Mouse (Mus musculus) Muller cell, postnatal 12 days (primary cell): ENCODE results near the gene Nsf.
A peak's percentile ranks its signal among the peaks of the same experiment; 100 is the strongest.

Source experiments
- DNase-seq: peaks from one replicate; pipeline ENCODE4 v3.0.0-alpha.2; 2015; ENCODE audit errors: inconsistent ontology term

Gene Nsf

GRCm38 (mm10) chr11:103941351-103941750 lies 12.5 kb downstream of the Nsf start:
- DNase-seq, result no peak

DNA sequence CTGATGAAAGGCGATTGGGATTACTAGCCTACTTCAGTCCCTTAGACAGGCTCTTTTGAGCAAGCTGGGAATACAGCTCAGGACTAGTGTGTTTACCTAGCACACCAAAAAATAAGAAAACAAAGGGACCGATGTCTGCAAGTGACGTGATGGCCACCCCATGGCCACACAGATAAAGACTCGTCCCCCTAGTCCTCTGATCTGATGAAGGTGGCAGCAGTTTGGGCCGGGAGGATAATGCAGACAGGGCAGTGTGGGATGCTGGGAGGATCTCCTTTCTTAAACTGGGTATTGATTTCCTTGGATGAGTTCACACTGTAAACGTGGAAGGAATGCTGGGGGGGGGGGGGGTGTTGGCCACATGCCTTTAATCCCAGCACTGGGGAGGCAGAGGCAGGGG lies 13.0 kb downstream of the Nsf start:
- no peak for DNase-seq

- no peak for DNase-seq
Observed at GRCm38 (mm10) chr11:103937976-103938728, 15.7 kb downstream of the Nsf start.

DNA sequence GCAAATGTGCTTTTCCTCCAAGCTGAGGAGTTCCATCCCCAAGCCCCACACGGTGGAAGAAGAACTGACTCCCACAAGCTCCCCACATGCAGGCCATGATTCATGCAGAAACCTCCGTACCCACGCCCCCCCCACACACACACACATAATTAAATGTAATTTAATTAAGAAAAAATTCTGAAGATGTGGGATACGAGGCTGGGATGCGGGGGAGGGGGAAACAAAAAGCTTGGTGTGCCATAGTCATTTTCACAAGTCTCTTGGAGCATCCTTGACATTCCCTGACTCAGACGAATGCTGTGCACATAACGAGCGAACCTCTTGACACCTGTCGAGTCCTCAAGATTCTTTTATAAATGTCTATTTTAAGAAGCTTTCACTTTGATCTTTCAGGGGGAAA lies 16.4 kb downstream of the Nsf start:
- DNase-seq, result peak; percentile 71

DNA sequence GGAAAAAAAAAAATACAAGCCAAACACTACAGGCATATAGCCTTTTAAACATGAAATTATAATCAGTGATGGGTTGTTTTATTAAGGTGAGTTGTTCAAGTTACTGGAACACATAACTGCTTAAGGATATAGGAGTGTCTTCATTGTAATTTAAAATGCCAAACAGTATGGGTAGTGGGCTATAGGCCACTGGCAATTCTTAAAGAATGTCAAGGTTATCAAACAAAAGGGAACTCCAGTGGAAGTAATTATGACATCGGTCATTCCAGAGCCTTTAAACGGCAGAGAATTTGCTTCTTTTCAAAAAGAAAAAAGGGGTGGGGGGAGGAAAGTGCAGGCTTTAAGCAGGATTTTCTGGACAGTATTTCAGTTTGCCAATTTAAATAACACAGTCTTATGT lies 18.1 kb downstream of the Nsf start:
- DNase-seq, result no peak

GRCm38 (mm10) chr11:103933886-103934285 lies 20.0 kb downstream of the Nsf start:
- no peak for DNase-seq

DNA sequence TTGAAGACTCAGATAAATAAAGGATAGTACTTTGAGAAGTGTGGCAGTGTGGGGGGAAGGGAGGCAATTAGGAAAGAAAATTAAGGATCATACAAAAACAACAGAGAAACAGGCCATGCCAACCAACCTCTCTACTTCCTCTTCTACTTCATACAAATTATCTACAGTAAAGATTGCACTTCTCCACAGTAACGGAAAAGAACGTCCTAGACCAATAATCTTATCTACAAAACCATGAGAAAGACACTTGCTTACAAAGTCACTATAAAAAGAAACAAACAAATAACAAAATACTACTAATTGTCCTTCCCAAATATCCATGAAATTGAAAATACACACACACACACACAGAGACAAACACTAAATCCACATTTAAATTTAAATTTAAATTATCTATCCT lies 29.9 kb downstream of the Nsf start:
- DNase-seq, result no peak

DNA sequence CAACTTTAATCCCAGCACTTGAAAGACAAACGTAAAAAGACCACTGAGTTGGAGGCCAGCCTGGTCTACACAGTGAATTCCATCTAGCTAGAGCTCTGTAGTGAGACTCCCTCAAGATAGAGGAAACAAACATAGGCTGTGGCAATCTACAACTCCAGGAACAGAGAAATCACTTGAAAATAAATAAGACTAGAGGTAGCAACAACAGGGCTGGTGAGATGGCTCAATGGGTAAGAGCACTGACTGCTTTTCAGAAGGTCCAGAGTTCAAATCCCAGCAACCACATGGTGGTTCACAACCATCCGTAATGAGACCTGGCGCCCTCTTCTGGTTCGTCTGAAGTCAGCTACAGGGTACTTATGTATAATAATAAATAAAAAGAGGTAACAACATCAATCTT lies 30.6 kb downstream of the Nsf start:
- no peak for DNase-seq

DNA sequence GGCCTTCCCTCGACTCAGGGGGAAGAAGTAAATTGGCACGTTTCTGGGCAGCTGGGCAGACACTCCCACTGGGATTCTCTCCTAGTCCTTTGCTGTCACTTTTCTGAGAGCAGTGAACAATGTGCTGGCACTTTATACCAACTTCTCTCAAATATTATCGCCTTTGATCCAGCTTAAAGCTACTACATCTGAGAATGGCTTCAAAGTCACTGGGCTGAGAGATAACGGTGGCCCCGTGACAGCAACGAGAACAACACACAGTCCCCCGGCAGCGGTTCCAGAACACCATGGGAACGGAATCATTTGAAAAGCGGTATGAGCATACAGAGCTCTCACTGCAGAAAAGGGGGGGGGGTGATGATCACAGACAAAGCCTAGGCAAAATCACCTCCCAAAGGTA lies 31.0 kb downstream of the Nsf start:
- DNase-seq, result no peak

- DNase-seq, result peak; percentile 20
Observed at GRCm38 (mm10) chr11:103920665-103921064, 33.2 kb downstream of the Nsf start.

DNA sequence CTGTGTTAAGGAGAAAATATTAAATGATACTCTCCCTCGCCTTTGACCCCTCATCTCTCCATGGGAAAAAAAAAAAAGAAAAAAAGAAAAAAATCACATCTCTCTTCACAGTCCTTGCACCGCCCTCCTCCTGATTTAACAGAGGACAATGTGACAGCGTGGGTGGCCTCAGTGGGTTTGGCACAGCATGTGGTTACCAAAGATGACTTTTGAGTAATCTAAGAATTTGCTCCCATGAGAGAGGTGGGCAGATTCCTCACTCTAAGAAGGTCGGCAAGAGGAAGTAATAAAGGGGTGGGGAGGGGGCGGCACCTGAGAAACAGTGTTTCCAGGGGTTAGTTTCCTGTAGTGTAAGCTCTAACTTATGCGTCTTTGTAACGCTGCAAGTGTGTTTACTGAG lies 37.0 kb downstream of the Nsf start:
- DNase-seq, result no peak

DNA sequence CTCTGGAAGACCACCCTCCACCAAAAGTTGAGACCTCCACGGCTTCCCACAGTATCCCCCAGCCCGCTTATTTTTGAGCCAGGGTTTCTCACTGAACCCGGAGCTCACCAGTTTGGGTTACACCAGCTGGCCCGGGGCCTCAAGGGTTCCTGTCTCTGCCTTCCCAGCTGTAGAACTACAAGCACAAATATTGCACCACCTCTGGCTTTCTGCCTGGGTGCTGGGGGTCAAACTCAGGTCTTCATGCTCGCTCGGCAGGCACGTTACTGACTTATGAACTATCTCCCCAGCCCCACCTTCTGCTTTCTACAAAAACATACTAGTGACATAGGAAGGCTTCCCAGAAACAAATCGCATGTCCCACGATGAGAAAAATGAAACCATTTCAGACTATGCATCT lies 38.2 kb downstream of the Nsf start:
- no peak for DNase-seq

- DNase-seq, result peak; percentile 51
Observed at GRCm38 (mm10) chr11:103910993-103911585, 42.8 kb downstream of the Nsf start.

GRCm38 (mm10) chr11:103910531-103910930 lies 43.3 kb downstream of the Nsf start:
- no peak for DNase-seq

DNA sequence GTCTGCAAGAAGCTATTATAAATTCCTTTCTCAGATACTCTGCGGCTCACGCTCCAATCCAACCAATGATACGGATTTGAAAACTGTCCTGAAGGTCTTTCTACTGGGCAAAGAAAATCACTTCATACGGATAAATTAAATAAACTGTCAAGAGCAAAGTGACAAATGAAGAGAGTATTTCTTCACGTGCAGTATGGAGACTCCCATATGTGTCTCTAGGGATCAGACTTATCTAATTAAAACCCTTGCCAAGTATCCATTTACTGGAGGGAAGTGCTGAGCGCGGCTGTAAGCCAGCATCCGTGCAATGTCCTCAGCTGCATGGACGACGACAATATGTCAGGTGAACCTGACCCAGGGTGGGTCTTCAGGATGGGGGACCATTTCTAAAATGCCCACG lies 44.0 kb downstream of the Nsf start:
- DNase-seq, result no peak

- DNase-seq, result no peak
Observed at GRCm38 (mm10) chr11:103909396-103909795, 44.5 kb downstream of the Nsf start.

DNA sequence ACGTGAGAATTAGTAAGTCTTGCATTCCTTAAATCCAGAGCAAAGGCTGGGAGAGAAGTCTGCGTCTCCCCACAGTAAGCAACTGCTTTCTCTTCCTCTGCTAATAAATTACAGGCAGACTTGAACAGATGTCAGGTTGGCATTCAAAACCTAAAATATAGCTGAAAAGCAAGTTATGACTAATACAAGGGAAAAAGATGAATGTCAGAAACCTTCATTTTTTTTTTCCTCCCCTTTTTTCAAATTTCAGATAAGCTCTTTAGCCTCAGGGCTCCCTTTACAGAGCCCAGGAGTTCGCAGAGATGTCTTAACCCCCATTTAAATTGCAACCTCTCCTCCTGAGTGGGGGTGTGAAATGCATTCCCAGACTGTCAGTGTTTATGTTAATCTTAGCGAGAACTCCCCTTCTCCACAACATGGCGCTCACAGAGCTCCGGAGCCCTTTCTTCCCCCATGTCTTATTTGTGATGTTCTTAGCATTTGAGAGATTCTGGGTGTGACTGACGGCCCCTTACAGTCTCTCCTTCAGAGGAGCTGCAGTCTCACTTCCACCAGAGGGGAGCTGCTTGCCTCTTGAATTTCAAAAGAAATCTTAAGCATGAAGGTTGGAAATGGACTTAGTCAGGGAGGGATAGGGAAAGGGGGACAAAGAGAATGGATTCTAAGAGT lies 47.7 kb downstream of the Nsf start:
- no peak for DNase-seq

GRCm38 (mm10) chr11:103905506-103905905 lies 48.4 kb downstream of the Nsf start:
- DNase-seq, result no peak

- no peak for DNase-seq
Observed at GRCm38 (mm10) chr11:103901581-103901966, 52.3 kb downstream of the Nsf start.

DNA sequence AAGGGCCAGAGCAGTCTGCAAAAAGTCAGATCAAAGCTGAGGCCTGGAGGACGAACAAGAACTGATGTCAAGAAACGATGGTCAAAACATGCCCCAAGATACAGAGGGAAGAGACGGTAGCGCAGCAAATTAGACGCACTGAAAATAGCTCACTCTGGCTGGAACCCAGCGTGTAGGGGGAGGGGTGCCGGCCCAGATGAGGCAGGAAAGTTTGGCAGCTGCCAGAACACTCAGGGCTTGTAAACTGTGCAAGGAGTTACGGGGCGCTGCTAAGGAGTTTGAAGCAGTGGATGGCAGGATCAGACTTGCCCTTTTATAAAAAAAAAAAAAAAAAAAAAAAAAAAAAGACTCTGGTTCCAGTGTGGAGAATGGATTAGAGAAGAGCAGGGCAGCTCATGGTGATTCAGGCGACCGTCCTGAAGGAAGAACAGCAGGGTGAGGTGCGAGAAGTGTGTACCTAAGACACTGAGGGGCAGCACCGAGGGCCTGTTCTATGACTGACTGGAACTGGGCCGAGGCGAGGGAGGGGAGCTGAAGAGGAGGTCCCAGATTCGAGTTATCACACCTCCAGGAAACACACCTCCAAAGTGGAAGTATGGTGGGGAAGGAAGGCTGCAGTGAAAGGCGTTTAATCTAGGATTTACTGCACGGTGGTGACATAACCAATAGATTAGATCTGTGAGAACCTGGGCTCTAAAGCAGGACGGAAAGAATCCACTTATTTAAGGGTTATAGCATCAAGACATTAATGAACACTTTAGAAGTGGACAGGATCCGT lies 52.9 kb downstream of the Nsf start:
- no peak for DNase-seq

GRCm38 (mm10) chr11:103896966-103897750 lies 56.7 kb downstream of the Nsf start:
- DNase-seq, result no peak

DNA sequence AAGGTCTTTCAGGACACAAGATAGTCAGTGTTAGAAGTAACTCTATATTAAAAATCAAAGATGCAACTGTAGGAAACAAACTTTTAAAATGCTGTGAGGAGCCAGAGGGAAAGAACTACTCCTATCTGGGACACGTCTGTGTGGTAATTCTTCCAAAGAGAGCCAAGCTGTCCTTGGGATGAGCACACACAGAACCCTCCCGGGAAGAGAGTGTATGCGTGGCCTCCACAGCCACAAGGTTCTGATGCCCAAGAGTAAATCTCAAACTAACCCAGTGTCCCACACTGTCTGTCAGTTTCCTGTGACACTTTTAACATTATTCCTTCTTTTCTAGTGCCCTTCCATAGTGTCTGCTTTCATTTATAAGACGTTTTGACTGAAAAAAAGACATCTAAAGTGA lies 57.8 kb downstream of the Nsf start:
- no peak for DNase-seq
